Mouse (Mus musculus) right cerebral cortex, postnatal 25 days (tissue): Measurements from ENCODE around the gene Aif1l.
"Not testable (repeated sequence)": the region's sequence is repeated elsewhere in the genome, so short reads cannot be mapped to it uniquely, and the experiment has no call there.

ENCODE experiments used
- DNase-seq: peaks from one replicate; pipeline ENCODE4 v3.0.0; 2022

The Aif1l gene

GRCm38 (mm10) chr2:31950058-31950871, at the start of gene Aif1l:
Aif1l (plus strand) TSS chr2:31950139.
- peak; percentile 24 for DNase-seq

GRCm38 (mm10) chr2:31900932-31901331, 49.0 kb upstream of the Aif1l start:
- DNase-seq = no peak

- DNase-seq = no peak
Measured at GRCm38 (mm10) chr2:31901659-31902362, 48.1 kb upstream of the Aif1l start.

- no peak for DNase-seq
Measured at GRCm38 (mm10) chr2:31904089-31904488, 45.9 kb upstream of the Aif1l start.

- no peak for DNase-seq
Measured at GRCm38 (mm10) chr2:31904622-31905021, 45.3 kb upstream of the Aif1l start.

- DNase-seq = no peak
Measured at GRCm38 (mm10) chr2:31905682-31906081, 44.3 kb upstream of the Aif1l start.

GRCm38 (mm10) chr2:31906407-31906806, 43.5 kb upstream of the Aif1l start:
- no peak for DNase-seq

GRCm38 (mm10) chr2:31912575-31912974, 37.4 kb upstream of the Aif1l start:
- no peak for DNase-seq

- not testable (repeated sequence) for DNase-seq
Measured at GRCm38 (mm10) chr2:31914213-31914612, 35.7 kb upstream of the Aif1l start.

- peak; percentile 69 for DNase-seq
Measured at GRCm38 (mm10) chr2:31915112-31915511, 34.8 kb upstream of the Aif1l start.

- peak; percentile 27 for DNase-seq
Measured at GRCm38 (mm10) chr2:31917636-31918035, 32.3 kb upstream of the Aif1l start.

- no peak for DNase-seq
Measured at GRCm38 (mm10) chr2:31923645-31924044, 26.3 kb upstream of the Aif1l start.

GRCm38 (mm10) chr2:31924811-31925210, 25.1 kb upstream of the Aif1l start:
- DNase-seq = no peak

- DNase-seq = no peak
Measured at GRCm38 (mm10) chr2:31925936-31926335, 24.0 kb upstream of the Aif1l start.

- no peak for DNase-seq
Measured at GRCm38 (mm10) chr2:31929664-31930063, 20.3 kb upstream of the Aif1l start.

GRCm38 (mm10) chr2:31934551-31934950, 15.4 kb upstream of the Aif1l start:
- DNase-seq = no peak

- no peak for DNase-seq
Measured at GRCm38 (mm10) chr2:31935054-31935453, 14.9 kb upstream of the Aif1l start.

GRCm38 (mm10) chr2:31938298-31938697, 11.6 kb upstream of the Aif1l start:
- no peak for DNase-seq

- no peak for DNase-seq
Measured at GRCm38 (mm10) chr2:31943011-31943410, 6.9 kb upstream of the Aif1l start.

- no peak for DNase-seq
Measured at GRCm38 (mm10) chr2:31945580-31945979, 4.4 kb upstream of the Aif1l start.

- no peak for DNase-seq
Measured at GRCm38 (mm10) chr2:31948392-31948791, 1.5 kb upstream of the Aif1l start.

GRCm38 (mm10) chr2:31948801-31949200, 1.1 kb upstream of the Aif1l start:
- DNase-seq = no peak

GRCm38 (mm10) chr2:31950966-31951365, 1.0 kb downstream of the Aif1l start:
- no peak for DNase-seq

- no peak for DNase-seq
Measured at GRCm38 (mm10) chr2:31952236-31952635, 2.3 kb downstream of the Aif1l start.
